Mouse (Mus musculus) embryonic facial prominence, embryonic 10.5 days (tissue): ENCODE results near the gene Pde4dip. TPM values are rescaled to one million over a fixed set of nuclear protein-coding genes. Genes with fewer than 3 reads are reported as not detected.

ENCODE experiments used
- DNase-seq: peaks from one replicate; pipeline ENCODE4 v3.0.0-alpha.2; 2017; ENCODE audit warnings: low spot score
- H3K27ac ChIP-seq: fragments of 300-500 bp; sonication (generic); replicated peaks from 2 replicates; pipeline ENCODE4 v1.5.1; 2016; ENCODE audit warnings: mild to moderate bottlenecking
- H3K27me3 ChIP-seq: fragments of 300-500 bp; sonication (generic); replicated peaks from 2 replicates; pipeline ENCODE4 v1.6.1; 2016; ENCODE audit warnings: low read depth, mild to moderate bottlenecking; ENCODE audit not compliant: poor library complexity, severe bottlenecking
- H3K36me3 ChIP-seq: fragments of 300-500 bp; sonication (generic); replicated peaks from 2 replicates; pipeline ENCODE4 v1.6.1; 2016; ENCODE audit warnings: mild to moderate bottlenecking, moderate library complexity
- H3K4me1 ChIP-seq: fragments of 300-500 bp; sonication (generic); 2 replicates; pipeline ENCODE4 v1.6.1; 2016
- H3K4me3 ChIP-seq: fragments of 300-500 bp; sonication (generic); 2 replicates; pipeline ENCODE4 v1.5.1; 2016; ENCODE audit warnings: mild to moderate bottlenecking, moderate library complexity
- H3K9me3 ChIP-seq: fragments of 300-500 bp; sonication (generic); 2 replicates; pipeline ENCODE4 v1.6.1; 2016; ENCODE audit warnings: mild to moderate bottlenecking
- WGBS: fragments of 180-500 bp; shearing (Covaris S2); methylation state at CpG from one replicate; pipeline ENCODE4 v1.1.7; 2016; 5-methylcytosine and 5-hydroxymethylcytosine counted together
- polyA plus RNA-seq: library from polyadenylated mRNA; unstranded; fragments of >200 nt; fragmentation: Nextera tagmentation; extraction: Ambion mirVana; gene quantifications from 2 replicates; pipeline ENCODE4 v1.2.1, GENCODE M21; 2016

Pde4dip gene
- polyA plus RNA-seq, 1 experiment from 2014 or later, result 28.2 TPM

DNA sequence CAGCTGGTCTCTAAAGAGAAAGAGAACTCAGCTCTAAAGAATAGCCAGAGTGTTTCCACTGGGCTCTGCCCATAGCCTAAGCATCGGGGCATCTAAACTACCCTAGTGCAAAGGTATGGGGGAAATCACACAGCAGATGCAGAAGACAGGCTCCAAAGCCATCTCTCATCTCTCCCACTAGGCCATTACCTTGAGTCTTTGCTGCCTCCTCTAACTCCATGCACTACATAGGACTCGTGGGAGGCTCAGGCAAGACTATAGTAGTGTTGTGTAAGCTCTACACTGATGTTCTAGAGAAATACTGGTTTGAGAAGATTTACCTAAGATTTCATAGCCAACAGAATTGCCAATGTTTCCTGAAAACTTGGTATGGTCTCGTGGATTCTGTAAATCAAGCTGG lies 183.0 kb downstream of the Pde4dip start:
- Histone ChIP-seq H3K36me3 (no peaks in the 10 kb centered on the region), H3K9me3 (no peaks in the 10 kb centered on the region), H3K4me1 (0 out of 2 replicates have a peak, but pooled peaks cover 6% of the 10 kb centered on the region), H3K27ac (no peak overlapping the region), H3K4me3 (no peak overlapping the region), H3K27me3 (no peaks in the 10 kb centered on the region)
- no peak for DNase-seq
- WGBS, result 90% methylated on average over 3 of the region's 3 CpGs

DNA sequence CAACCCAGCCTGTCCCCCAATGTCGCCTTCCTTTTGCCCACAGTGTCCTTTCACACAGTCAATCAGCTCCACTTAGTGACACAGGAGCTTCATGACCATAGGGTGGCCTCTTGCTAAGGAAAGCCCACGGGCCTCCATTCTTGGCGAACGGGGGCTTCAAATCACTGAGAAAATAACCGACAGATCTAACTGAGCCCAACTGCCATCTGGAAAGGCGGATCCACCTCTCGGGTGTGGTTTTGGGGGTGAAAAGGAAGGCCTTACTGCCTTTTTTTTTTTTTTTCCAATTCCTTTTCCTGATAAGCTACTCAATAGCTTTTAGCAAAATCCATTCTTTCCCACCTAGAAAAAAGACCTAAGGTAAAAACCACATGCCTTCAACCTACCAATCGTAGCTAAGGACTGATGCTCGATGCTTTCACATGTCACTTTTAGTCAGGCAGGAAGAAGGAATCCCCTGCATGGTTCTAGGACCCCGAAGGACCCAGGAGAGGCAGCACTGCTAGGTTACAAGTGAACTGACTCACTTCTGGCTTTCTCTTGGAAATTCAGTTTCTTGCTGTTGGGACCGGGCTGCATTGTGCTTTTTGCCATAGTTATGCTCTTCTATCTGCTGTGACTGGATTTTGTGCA lies 185.9 kb downstream of the Pde4dip start:
- Histone ChIP-seq H3K4me3 (no peak overlapping the region), H3K27me3 (no peaks in the 10 kb centered on the region), H3K27ac (no peak overlapping the region), H3K36me3 (no peaks in the 10 kb centered on the region), H3K4me1 (0 out of 2 replicates have a peak, but pooled peaks cover 2% of the 10 kb centered on the region), H3K9me3 (no peaks in the 10 kb centered on the region)
- 92% methylated on average over 11 of the region's 11 CpGs for WGBS
- DNase-seq, result no peak

DNA sequence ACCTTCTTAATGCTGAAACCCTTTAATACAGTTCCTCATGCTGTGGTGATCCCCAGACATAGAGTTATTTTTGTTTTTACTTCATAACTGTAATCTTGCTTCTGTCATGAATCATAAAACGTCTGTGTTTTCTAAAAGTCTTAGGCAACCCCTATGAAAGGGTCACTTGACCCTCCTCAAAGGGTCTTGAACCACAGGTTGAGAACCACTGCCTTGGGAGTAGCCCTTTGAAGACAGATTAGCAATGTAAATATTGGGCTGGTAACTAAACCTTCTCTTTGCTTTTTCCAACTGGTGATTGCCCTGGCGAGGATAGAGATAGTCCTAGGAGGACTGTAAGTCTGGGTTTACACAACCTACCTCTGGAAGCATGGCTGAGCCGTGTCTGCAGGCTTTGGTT lies 187.3 kb downstream of the Pde4dip start:
- no peaks in the 10 kb centered on the region for H3K36me3 ChIP-seq
- H3K27ac ChIP-seq, result no peak overlapping the region
- H3K4me3 ChIP-seq, result no peak overlapping the region
- DNase-seq, result no peak
- 0 out of 2 replicates have a peak, but pooled peaks cover 2% of the 10 kb centered on the region for H3K4me1 ChIP-seq
- no peaks in the 10 kb centered on the region for H3K9me3 ChIP-seq
- H3K27me3 ChIP-seq, result no peaks in the 10 kb centered on the region
- WGBS, result 69% methylated on average over 3 of the region's 3 CpGs

DNA sequence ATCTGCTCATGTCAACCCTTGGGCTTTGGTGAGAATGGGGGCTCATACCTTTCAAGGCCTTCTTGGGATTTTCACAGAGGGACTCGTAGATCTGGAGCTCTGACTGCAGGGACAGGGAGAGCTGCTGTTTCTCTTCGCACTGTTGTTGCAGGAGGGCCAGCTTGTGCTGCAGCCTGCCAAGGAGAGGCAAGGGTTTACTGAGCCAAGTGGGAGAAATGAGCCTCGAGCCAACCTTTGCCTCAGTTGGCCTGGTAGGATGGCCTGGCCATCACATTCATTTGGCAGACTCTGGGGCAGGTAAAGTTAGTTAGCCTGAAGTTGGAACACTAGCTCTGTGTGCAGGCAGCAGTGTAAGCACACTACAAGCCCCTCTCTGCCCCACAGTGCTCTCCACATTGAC lies 189.4 kb downstream of the Pde4dip start:
- Histone ChIP-seq H3K4me1 (0 out of 2 replicates have a peak, but pooled peaks cover 1% of the 10 kb centered on the region), H3K27ac (no peak overlapping the region), H3K4me3 (no peak overlapping the region), H3K9me3 (no peaks in the 10 kb centered on the region), H3K36me3 (no peaks in the 10 kb centered on the region), H3K27me3 (no peaks in the 10 kb centered on the region)
- DNase-seq, result no peak
- WGBS, result 73% methylated on average over 3 of the region's 3 CpGs

DNA sequence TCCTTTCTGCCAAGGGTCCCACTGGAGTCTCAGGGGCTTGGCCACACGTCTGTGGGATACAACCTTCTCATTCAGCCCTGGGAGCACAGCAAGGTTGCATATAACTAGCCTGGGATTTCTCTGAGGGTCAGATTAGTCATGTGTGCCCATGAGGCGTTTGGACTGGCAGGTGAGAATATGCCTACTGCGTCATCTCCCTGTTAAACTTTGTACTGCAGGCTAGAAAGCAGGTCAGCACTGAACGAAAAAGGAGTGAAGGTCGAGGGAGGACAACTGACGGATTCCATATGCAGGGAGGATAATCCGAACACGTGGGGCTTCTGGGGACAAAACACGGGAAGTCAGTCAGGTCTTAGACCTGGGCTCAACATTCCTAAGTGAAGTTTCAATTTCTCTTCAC lies 191.2 kb downstream of the Pde4dip start:
- WGBS, result 72% methylated on average over 9 of the region's 9 CpGs
- Histone ChIP-seq H3K27me3 (no peaks in the 10 kb centered on the region), H3K4me3 (no peak overlapping the region), H3K36me3 (no peaks in the 10 kb centered on the region), H3K4me1 (no peaks in the 10 kb centered on the region), H3K9me3 (no peaks in the 10 kb centered on the region), H3K27ac (no peak overlapping the region)
- no peak for DNase-seq

DNA sequence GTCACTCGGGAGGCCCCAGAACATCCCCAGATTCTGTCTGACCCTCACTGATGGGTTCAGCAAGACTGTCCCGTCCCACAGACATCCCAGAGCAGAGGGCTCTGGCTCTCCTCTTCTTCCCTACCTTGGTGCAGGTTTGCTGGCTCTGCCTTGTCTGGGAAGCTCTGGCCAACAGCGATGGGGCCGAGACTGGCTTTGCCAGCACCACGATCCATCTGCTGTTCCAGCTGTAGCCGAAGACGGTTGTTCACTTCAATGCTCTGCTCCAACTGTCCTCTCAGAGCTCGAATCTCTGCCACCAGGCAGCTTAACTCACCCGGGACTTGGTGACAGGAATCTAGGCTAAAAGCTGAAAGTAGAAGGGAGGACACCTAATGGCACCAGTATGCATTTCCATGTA lies 191.6 kb downstream of the Pde4dip start:
- no peak for DNase-seq
- no peak overlapping the region for H3K4me3 ChIP-seq
- peaks cover 4% of the 10 kb centered on the region; the same call in 1 of the 2 replicates for H3K4me1 ChIP-seq
- no peaks in the 10 kb centered on the region for H3K36me3 ChIP-seq
- no peaks in the 10 kb centered on the region for H3K27me3 ChIP-seq
- H3K27ac ChIP-seq, result no peak overlapping the region
- 84% methylated on average over 9 of the region's 9 CpGs for WGBS
- H3K9me3 ChIP-seq, result no peaks in the 10 kb centered on the region

DNA sequence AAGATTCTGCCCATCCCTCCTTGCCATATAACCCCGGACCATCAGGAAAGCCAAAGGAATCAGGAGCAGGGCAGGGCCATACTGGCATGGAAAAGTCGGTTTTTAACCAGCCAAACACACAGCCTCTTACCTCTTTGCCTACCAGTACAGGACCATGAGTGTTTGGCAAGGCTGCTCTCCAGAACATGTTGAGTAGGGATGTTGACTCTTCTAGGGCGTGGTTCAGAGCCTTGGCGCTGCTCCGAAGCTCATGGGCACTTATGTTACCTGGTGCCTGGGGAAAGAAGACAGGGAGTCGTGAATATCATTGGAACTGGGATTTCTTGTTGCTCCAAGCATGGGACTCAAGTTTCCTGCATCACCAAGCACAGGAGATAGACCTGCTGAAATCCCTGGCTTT lies 194.7 kb downstream of the Pde4dip start:
- Histone ChIP-seq H3K27ac (no peak overlapping the region), H3K27me3 (no peaks in the 10 kb centered on the region), H3K4me1 (peaks cover 21% of the 10 kb centered on the region), H3K9me3 (no peaks in the 10 kb centered on the region), H3K36me3 (no peaks in the 10 kb centered on the region), H3K4me3 (no peak overlapping the region)
- DNase-seq, result no peak
- 91% methylated on average over 6 of the region's 6 CpGs for WGBS

DNA sequence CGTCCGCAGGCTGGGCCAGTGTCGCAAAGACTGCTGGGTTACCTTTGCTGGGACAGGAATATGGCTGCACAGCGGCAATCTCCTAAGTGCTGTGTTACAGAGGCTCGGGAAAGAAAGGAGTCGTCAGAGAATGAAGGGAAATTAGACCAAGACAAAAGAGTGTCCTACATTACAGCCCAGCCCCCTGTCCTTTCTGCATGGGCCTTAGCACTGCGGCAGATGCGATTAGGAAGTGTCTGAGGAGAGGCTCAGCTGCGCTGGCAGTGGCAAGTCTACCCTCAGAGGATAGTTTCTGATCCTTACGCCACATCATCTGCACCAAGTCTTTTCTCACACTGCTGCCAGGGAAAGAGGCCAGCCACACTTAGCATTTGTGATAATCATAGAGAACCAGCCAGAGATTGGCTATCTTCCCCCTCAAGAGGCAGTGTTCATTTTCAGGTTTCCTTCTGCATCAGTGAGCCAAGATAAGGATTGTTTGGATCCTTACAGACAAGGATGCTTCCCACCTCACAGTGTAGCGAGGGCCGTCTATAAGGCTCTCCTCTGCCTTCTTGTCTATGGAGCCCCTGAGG lies 197.0 kb downstream of the Pde4dip start:
- no peaks in the 10 kb centered on the region for H3K27me3 ChIP-seq
- no peak for DNase-seq
- no peaks in the 10 kb centered on the region for H3K36me3 ChIP-seq
- no peaks in the 10 kb centered on the region for H3K9me3 ChIP-seq
- H3K4me3 ChIP-seq, result no peak overlapping the region
- peaks cover 21% of the 10 kb centered on the region for H3K4me1 ChIP-seq
- 67% methylated on average over 12 of the region's 12 CpGs for WGBS
- peak overlapping the region; percentile 61 for H3K27ac ChIP-seq

DNA sequence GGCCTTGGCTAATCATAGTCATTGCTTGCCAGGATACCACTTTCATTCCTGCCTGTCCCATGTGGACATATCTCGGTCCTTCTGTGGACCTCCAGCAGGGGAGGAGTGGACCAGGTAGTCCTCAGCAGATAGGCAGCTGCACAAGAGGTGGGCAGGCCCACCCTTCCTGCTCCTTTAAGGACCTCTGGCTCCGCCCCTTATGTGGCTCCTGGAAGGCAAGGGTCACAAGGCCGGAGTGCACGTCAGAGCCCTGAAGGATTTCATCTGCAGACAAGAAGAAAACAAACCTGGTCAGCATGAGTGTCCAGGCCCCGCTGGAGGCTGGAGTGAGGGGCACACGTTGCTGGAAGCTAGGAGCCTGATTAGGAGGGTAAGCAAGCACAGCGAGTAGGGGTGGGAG lies 197.9 kb downstream of the Pde4dip start:
- Histone ChIP-seq H3K9me3 (no peaks in the 10 kb centered on the region), H3K27me3 (no peaks in the 10 kb centered on the region), H3K4me1 (peaks cover 21% of the 10 kb centered on the region), H3K27ac (peak overlapping the region; percentile 61), H3K4me3 (no peak overlapping the region), H3K36me3 (no peaks in the 10 kb centered on the region)
- peak; percentile 28 for DNase-seq
- WGBS, result 46% methylated on average over 7 of the region's 7 CpGs

DNA sequence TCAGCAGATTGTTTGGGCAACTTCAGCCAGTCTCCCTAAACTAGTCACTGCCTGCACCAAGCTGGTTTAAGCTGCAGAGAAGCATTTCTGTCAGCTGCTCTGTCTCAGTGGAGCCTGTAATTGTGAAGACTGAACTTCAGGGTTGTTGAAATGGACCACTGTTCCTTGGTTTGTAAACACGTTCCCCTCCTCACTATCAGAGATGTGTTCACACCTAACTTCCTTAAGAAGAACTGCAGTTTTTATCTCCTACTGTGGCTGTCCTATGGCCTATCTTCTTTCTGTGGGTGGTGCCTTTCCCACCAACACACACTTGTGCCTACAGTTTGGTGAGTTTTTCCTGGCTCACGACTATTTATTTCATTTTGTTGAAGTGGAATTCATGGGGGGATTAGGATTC lies 199.2 kb downstream of the Pde4dip start:
- Histone ChIP-seq H3K27me3 (peaks cover 4% of the 10 kb centered on the region), H3K27ac (no peak overlapping the region)
- 72% methylated on average over 2 of the region's 2 CpGs for WGBS

DNA sequence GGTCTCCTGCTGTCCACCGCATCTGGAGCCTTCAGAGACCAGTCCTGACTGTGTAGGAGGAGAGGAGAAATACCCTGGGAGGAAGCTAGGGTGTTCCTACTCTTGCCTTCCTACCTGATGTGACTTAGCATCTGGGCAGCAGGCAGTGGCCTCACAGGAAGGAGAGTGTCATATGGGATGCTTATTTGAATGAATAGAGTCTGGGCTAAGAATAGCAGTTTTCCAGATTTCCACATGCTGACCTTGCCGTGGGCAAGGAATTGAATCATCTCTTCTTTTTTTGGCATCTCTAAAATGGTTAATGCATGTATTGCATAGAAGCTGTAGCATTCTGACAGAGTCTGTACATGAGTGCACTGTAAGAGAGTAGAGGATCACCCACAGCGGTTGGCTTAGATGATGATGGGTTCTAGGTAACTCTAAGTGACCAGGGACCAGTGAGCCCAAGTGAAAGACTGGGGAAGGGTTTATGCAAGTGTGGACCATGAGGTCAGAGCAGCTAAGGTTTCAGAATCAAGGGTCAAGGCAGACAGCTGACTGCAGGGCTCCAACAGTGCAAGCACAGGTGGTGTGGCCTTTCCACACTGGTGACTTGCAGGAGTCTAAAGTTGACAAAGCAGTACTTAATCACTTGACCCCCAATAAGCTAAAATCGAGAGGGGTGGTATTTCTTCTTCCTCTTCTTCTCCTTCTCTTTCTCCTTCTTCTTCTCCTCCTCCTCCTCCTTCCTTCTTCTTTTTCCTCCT lies 202.0 kb downstream of the Pde4dip start:
- Histone ChIP-seq H3K4me3 (no peak overlapping the region), H3K36me3 (no peaks in the 10 kb centered on the region), H3K4me1 (peaks cover 37% of the 10 kb centered on the region), H3K27me3 (peaks cover 27% of the 10 kb centered on the region), H3K27ac (no peak overlapping the region), H3K9me3 (no peaks in the 10 kb centered on the region)
- DNase-seq, result no peak
- 81% methylated on average over 4 of the region's 4 CpGs for WGBS

More for the DNA sequence above, 199.2 kb downstream of the Pde4dip start:
- no peak for DNase-seq
- Histone ChIP-seq H3K4me3 (no peak overlapping the region), H3K9me3 (no peaks in the 10 kb centered on the region), H3K36me3 (no peaks in the 10 kb centered on the region), H3K4me1 (peaks cover 23% of the 10 kb centered on the region)

DNA sequence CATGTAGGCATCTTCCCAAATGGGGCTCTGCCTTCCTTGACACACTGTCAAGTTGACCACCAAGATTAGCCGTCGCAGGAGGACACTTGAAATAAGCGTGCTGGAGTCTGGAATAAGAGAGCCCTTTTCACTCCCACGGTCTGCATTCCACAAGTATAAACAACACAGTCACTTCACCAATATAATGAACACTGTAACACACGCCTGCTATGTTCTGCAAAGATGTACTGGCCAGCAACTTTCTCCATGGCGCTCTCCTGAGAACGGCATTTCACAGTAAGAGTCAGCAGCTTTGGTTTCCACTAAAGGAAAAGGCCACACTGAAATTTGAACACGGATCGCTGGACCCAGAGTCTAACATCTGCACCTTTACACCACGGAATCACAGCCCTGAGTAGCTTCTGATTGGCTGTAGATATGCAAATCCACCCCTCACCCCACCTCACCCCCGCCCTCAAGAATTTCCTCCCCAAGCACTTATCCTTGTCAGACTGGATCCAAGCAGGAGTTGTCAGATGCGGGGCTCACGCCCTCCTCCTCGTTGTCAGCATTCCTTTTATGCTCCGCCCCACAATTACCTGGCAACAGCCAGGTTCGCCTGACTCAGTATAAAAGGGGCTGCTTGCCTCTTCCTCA lies 204.8 kb downstream of the Pde4dip start:
- peaks cover 46% of the 10 kb centered on the region for H3K27me3 ChIP-seq
- peak overlapping the region; percentile 40 for H3K4me3 ChIP-seq
- peak overlapping the region; percentile 24; the same call in 1 of the 2 replicates for H3K27ac ChIP-seq
- H3K9me3 ChIP-seq, result no peaks in the 10 kb centered on the region
- 4% methylated on average over 16 of the region's 16 CpGs for WGBS
- peaks cover 34% of the 10 kb centered on the region for H3K4me1 ChIP-seq
- DNase-seq, result peak; percentile 77
- no peaks in the 10 kb centered on the region for H3K36me3 ChIP-seq
